ENCODE assay signal across 14 mouse cellular contexts in genomic region chr1:128073051-128073450, GRCm38 (mm10).
"Had no signal": no experiment of that assay in that cellular context is flagged by ENCODE, and none has a peak within 500 bp of the region (broad histone marks: within the 10 kb centered on the region; RNA-seq: fewer than 3 reads in every experiment).

No protein-coding gene starts in this region.

- DNase-seq: kidney, adult 2 months; kidney, postnatal 25 days; layer of hippocampus, adult 9-11 months; liver, embryonic 13.5 days; lung, adult 2 months; lung, postnatal 14 days; lung, postnatal 4 days; midbrain, embryonic 14.5 days; right cerebral cortex, postnatal 4 days; thymus, postnatal 14 days; thymus, postnatal 4 days had no signal

- H3K27me3 ChIP-seq: liver, embryonic 13.5 days had no signal

- H3K4me3 ChIP-seq: layer of hippocampus, adult 2 months; liver, embryonic 13.5 days had no signal

- H3K27ac ChIP-seq: kidney, postnatal 0 days; liver, embryonic 13.5 days; stomach, postnatal 0 days had no signal
